Mouse (Mus musculus): Measurements from ENCODE around the gene BC005537. TPM values are rescaled to one million over a fixed set of nuclear protein-coding genes. Genes with fewer than 3 reads are reported as not detected.

The BC005537 gene
- polyA plus RNA-seq, 1 experiment from 2014 or later = 20.7 TPM

DNA sequence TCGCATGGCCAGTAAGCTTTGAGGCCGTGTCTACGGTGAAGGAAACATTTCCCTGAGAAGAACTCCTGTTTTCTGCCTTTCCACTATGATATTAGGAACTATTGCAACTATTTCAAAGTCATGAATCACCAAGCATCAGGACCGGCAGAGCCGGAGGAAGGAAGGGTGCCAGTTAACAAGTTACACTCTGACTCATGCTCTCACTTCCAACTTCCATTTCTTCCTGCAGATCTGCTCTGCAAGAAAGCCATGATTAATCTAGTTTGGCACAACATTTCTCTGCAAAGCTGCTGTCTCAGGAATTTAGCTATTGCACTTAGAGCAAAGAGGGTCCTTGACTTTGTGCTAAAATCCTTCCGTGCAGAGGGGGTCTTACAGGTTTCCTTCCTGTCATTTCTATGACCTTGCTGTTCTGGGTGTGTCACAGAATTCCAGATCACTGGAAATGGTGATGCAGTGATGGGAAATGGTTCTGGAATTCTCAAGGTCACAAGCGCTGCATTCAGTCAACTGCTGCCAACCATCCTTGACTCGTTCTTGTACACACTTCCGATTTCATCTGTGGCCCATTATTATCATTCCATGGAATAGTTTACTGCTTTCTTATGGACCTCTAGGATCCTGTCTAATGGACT lies 8.9 kb upstream of the BC005537 start:
- Histone ChIP-seq H3K9me3 (ENCODE audit: control insufficient read depth, low read length) (no peaks in the 10 kb centered on the region), H3K9ac (ENCODE audit: low read depth, low read length) (no peak overlapping the region), H3K4me1 (ENCODE audit: control insufficient read depth, insufficient read depth, low read depth, low read length) (no peaks in the 10 kb centered on the region), H3K27me3 (replicated peaks; ENCODE audit: control insufficient read depth, insufficient read depth, low read length) (no peaks in the 10 kb centered on the region), H3K4me3 (ENCODE audit: low read length) (no peak overlapping the region), H3K36me3 (ENCODE audit: control insufficient read depth, insufficient read depth, low read length) (no peaks in the 10 kb centered on the region), H3K27ac (ENCODE audit: low read depth, low read length) (no peak overlapping the region), H3K4me2 (ENCODE audit: low read length) (no peak overlapping the region)
- WGBS = 93% methylated on average over 9 of the region's 9 CpGs
- ATAC-seq = no peak

- no peak for ATAC-seq
- 96% methylated on average over 4 of the region's 4 CpGs for WGBS
- Histone ChIP-seq H3K4me1 (ENCODE audit: control insufficient read depth, insufficient read depth, low read depth, low read length) (peaks cover 10% of the 10 kb centered on the region), H3K9me3 (ENCODE audit: control insufficient read depth, low read length) (no peaks in the 10 kb centered on the region), H3K4me3 (ENCODE audit: low read length) (no peak overlapping the region), H3K36me3 (ENCODE audit: control insufficient read depth, insufficient read depth, low read length) (no peaks in the 10 kb centered on the region), H3K9ac (ENCODE audit: low read depth, low read length) (no peak overlapping the region), H3K27me3 (replicated peaks; ENCODE audit: control insufficient read depth, insufficient read depth, low read length) (no peaks in the 10 kb centered on the region), H3K4me2 (ENCODE audit: low read length) (no peak overlapping the region), H3K27ac (ENCODE audit: low read depth, low read length) (no peak overlapping the region)
These were observed 2.8 kb upstream of the BC005537 start for GRCm38 (mm10) chr13:24798686-24799085.

DNA sequence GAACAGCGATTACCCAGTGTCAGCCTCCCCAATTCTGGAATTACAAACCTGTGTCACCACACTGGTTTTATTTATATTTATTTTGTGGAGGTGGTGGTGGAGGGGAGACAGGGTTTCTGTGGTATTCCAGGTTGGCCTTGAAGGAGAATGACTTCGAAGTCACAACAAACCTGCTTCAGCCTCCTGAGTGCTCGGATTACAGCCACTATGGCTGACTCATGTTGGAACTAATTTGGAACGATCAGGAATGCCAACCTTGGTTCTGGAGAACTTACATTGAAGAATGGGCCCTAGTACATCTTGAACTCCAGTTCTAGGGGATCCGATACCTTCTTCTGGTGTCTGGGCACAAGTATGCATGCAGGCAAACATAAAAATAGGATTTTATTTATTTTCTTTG lies 2.1 kb upstream of the BC005537 start:
- no peaks in the 10 kb centered on the region for H3K9me3 ChIP-seq (ENCODE audit: control insufficient read depth, low read length)
- WGBS = 73% methylated on average over 5 of the region's 5 CpGs
- no peak overlapping the region for H3K9ac ChIP-seq (ENCODE audit: low read depth, low read length)
- peaks cover 14% of the 10 kb centered on the region for H3K4me1 ChIP-seq (ENCODE audit: control insufficient read depth, insufficient read depth, low read depth, low read length)
- no peaks in the 10 kb centered on the region for H3K27me3 ChIP-seq (replicated peaks; ENCODE audit: control insufficient read depth, insufficient read depth, low read length)
- no peaks in the 10 kb centered on the region for H3K36me3 ChIP-seq (ENCODE audit: control insufficient read depth, insufficient read depth, low read length)
- H3K4me2 ChIP-seq (ENCODE audit: low read length) = peak overlapping the region; percentile 82
- H3K4me3 ChIP-seq (ENCODE audit: low read length) = no peak overlapping the region
- no peak overlapping the region for H3K27ac ChIP-seq (ENCODE audit: low read depth, low read length)
- ATAC-seq = no peak

- peak overlapping the region; percentile 99 for H3K4me3 ChIP-seq (ENCODE audit: low read length)
- no peaks in the 10 kb centered on the region for H3K36me3 ChIP-seq (ENCODE audit: control insufficient read depth, insufficient read depth, low read length)
- H3K9ac ChIP-seq (ENCODE audit: low read depth, low read length) = peak overlapping the region; percentile 98
- H3K4me2 ChIP-seq (ENCODE audit: low read length) = peak overlapping the region; percentile 82
- ATAC-seq = peak; percentile 60
- H3K27ac ChIP-seq (ENCODE audit: low read depth, low read length) = peak overlapping the region; percentile 99
- no peaks in the 10 kb centered on the region for H3K27me3 ChIP-seq (replicated peaks; ENCODE audit: control insufficient read depth, insufficient read depth, low read length)
- WGBS = under 1% methylated on average over 31 of the region's 31 CpGs
- H3K4me1 ChIP-seq (ENCODE audit: control insufficient read depth, insufficient read depth, low read depth, low read length) = peaks cover 17% of the 10 kb centered on the region
- H3K9me3 ChIP-seq (ENCODE audit: control insufficient read depth, low read length) = no peaks in the 10 kb centered on the region
These were observed 1.4 kb upstream of the BC005537 start for GRCm38 (mm10) chr13:24799925-24800673.

- Histone ChIP-seq H3K36me3 (ENCODE audit: control insufficient read depth, insufficient read depth, low read length) (no peaks in the 10 kb centered on the region), H3K27ac (ENCODE audit: low read depth, low read length) (peak overlapping the region; percentile 99), H3K27me3 (replicated peaks; ENCODE audit: control insufficient read depth, insufficient read depth, low read length) (no peaks in the 10 kb centered on the region), H3K9me3 (ENCODE audit: control insufficient read depth, low read length) (no peaks in the 10 kb centered on the region), H3K4me2 (ENCODE audit: low read length) (peak overlapping the region; percentile 82), H3K9ac (ENCODE audit: low read depth, low read length) (peak overlapping the region; percentile 98), H3K4me3 (ENCODE audit: low read length) (peak overlapping the region; percentile 99), H3K4me1 (ENCODE audit: control insufficient read depth, insufficient read depth, low read depth, low read length) (peaks cover 17% of the 10 kb centered on the region)
- WGBS = 0% methylated on average over 42 of the region's 42 CpGs
- ATAC-seq = peak; percentile 96
These were observed 666 bp upstream of the BC005537 start for GRCm38 (mm10) chr13:24800674-24801307.

- peak overlapping the region; percentile 99 for H3K4me3 ChIP-seq (ENCODE audit: low read length)
- H3K9me3 ChIP-seq (ENCODE audit: control insufficient read depth, low read length) = no peaks in the 10 kb centered on the region
- WGBS = under 1% methylated on average over 26 of the region's 26 CpGs
- peak overlapping the region; percentile 98 for H3K9ac ChIP-seq (ENCODE audit: low read depth, low read length)
- H3K4me1 ChIP-seq (ENCODE audit: control insufficient read depth, insufficient read depth, low read depth, low read length) = peaks cover 17% of the 10 kb centered on the region
- H3K4me2 ChIP-seq (ENCODE audit: low read length) = peak overlapping the region; percentile 82
- ATAC-seq = no peak
- H3K27ac ChIP-seq (ENCODE audit: low read depth, low read length) = peak overlapping the region; percentile 99
- peaks cover 3% of the 10 kb centered on the region for H3K36me3 ChIP-seq (ENCODE audit: control insufficient read depth, insufficient read depth, low read length)
- H3K27me3 ChIP-seq (replicated peaks; ENCODE audit: control insufficient read depth, insufficient read depth, low read length) = no peaks in the 10 kb centered on the region
These were observed 754 bp downstream of the BC005537 start for GRCm38 (mm10) chr13:24802131-24802691.

GRCm38 (mm10) chr13:24803196-24803595 lies 1.7 kb downstream of the BC005537 start:
- H3K9me3 ChIP-seq (ENCODE audit: control insufficient read depth, low read length) = no peaks in the 10 kb centered on the region
- WGBS = 19% methylated on average over 2 of the region's 2 CpGs

GRCm38 (mm10) chr13:24806079-24806478 lies 4.6 kb downstream of the BC005537 start:
- peaks cover 20% of the 10 kb centered on the region for H3K36me3 ChIP-seq (ENCODE audit: control insufficient read depth, insufficient read depth, low read length)
- H3K27ac ChIP-seq (ENCODE audit: low read depth, low read length) = no peak overlapping the region
- no peaks in the 10 kb centered on the region for H3K27me3 ChIP-seq (replicated peaks; ENCODE audit: control insufficient read depth, insufficient read depth, low read length)

More at GRCm38 (mm10) chr13:24803196-24803595, 1.7 kb downstream of the BC005537 start:
- H3K9ac ChIP-seq (ENCODE audit: low read depth, low read length) = no peak overlapping the region
- no peaks in the 10 kb centered on the region for H3K27me3 ChIP-seq (replicated peaks; ENCODE audit: control insufficient read depth, insufficient read depth, low read length)
- no peak overlapping the region for H3K27ac ChIP-seq (ENCODE audit: low read depth, low read length)
- peak overlapping the region; percentile 99 for H3K4me3 ChIP-seq (ENCODE audit: low read length)
- no peak for ATAC-seq
- H3K4me1 ChIP-seq (ENCODE audit: control insufficient read depth, insufficient read depth, low read depth, low read length) = peaks cover 17% of the 10 kb centered on the region
- H3K4me2 ChIP-seq (ENCODE audit: low read length) = peak overlapping the region; percentile 82
- peaks cover 10% of the 10 kb centered on the region for H3K36me3 ChIP-seq (ENCODE audit: control insufficient read depth, insufficient read depth, low read length)

GRCm38 (mm10) chr13:24812521-24812920 lies 11.1 kb downstream of the BC005537 start:
- no peaks in the 10 kb centered on the region for H3K4me1 ChIP-seq (ENCODE audit: control insufficient read depth, insufficient read depth, low read depth, low read length)
- H3K9ac ChIP-seq (ENCODE audit: low read depth, low read length) = no peak overlapping the region
- H3K4me3 ChIP-seq (ENCODE audit: low read length) = no peak overlapping the region
- no peak overlapping the region for H3K4me2 ChIP-seq (ENCODE audit: low read length)
- ATAC-seq = no peak
- H3K27ac ChIP-seq (ENCODE audit: low read depth, low read length) = no peak overlapping the region
- H3K36me3 ChIP-seq (ENCODE audit: control insufficient read depth, insufficient read depth, low read length) = peaks cover 35% of the 10 kb centered on the region
- 89% methylated on average over 2 of the region's 2 CpGs for WGBS
- no peaks in the 10 kb centered on the region for H3K9me3 ChIP-seq (ENCODE audit: control insufficient read depth, low read length)
- no peaks in the 10 kb centered on the region for H3K27me3 ChIP-seq (replicated peaks; ENCODE audit: control insufficient read depth, insufficient read depth, low read length)

More at GRCm38 (mm10) chr13:24806079-24806478, 4.6 kb downstream of the BC005537 start:
- no peaks in the 10 kb centered on the region for H3K9me3 ChIP-seq (ENCODE audit: control insufficient read depth, low read length)
- H3K9ac ChIP-seq (ENCODE audit: low read depth, low read length) = no peak overlapping the region
- peaks cover 17% of the 10 kb centered on the region for H3K4me1 ChIP-seq (ENCODE audit: control insufficient read depth, insufficient read depth, low read depth, low read length)
- ATAC-seq = no peak
- no peak overlapping the region for H3K4me2 ChIP-seq (ENCODE audit: low read length)
- no peak overlapping the region for H3K4me3 ChIP-seq (ENCODE audit: low read length)
